Mouse (Mus musculus) liver, embryonic 12.5 days (tissue): ENCODE measurements at regions not wholly inside any gene's neighbourhood (a gene's known extent, or its start where the extent isn't known, plus 50 kb on each side); places are given as distances from the start of the nearest gene placed in this dataset.

Source experiments
- ATAC-seq: fragments of 200-750 bp; cut with Nextera tagmentation; 2 replicates; pipeline ENCODE4 v1.8.0; 2017; ENCODE audit warnings: moderate number of reproducible peaks, mild to moderate bottlenecking, moderate library complexity
- H3K27ac ChIP-seq: fragments of 300-500 bp; sonication (generic); 2 replicates; pipeline ENCODE4 v1.5.1; 2016; ENCODE audit warnings: mild to moderate bottlenecking
- H3K27me3 ChIP-seq: fragments of 300-500 bp; sonication (generic); replicated peaks from 2 replicates; pipeline ENCODE4 v1.6.1; 2016; ENCODE audit warnings: mild to moderate bottlenecking, moderate library complexity
- H3K36me3 ChIP-seq: fragments of 300-500 bp; sonication (generic); 2 replicates; pipeline ENCODE4 v1.6.1; 2016; ENCODE audit warnings: mild to moderate bottlenecking, moderate library complexity
- H3K4me1 ChIP-seq: fragments of 300-500 bp; sonication (generic); 2 replicates; pipeline ENCODE4 v1.6.1; 2016
- H3K4me2 ChIP-seq: fragments of 300-500 bp; sonication (generic); 2 replicates; pipeline ENCODE4 v1.6.1; 2016; ENCODE audit warnings: mild to moderate bottlenecking, moderate library complexity
- H3K4me3 ChIP-seq: fragments of 300-500 bp; sonication (generic); 2 replicates; pipeline ENCODE4 v1.5.1; 2016; ENCODE audit warnings: mild to moderate bottlenecking, moderate library complexity
- H3K9ac ChIP-seq: fragments of 300-500 bp; sonication (generic); 2 replicates; pipeline ENCODE4 v1.6.1; 2016; ENCODE audit warnings: mild to moderate bottlenecking, moderate library complexity
- H3K9me3 ChIP-seq: fragments of 300-500 bp; sonication (generic); replicated peaks from 2 replicates; pipeline ENCODE4 v1.6.1; 2016; ENCODE audit warnings: mild to moderate bottlenecking, moderate library complexity
- whole genome bisulfite sequencing: fragments of 180-500 bp; shearing (Covaris S2); methylation state at CpG from one replicate; pipeline ENCODE4 v1.1.7; 2016; ENCODE audit not compliant: insufficient replicate concordance; 5-methylcytosine and 5-hydroxymethylcytosine counted together

- no peaks in the 10 kb centered on the region for H3K9me3 ChIP-seq
- H3K4me3 ChIP-seq = no peak overlapping the region
- no peak overlapping the region for H3K9ac ChIP-seq
- 63% methylated on average over 6 of the region's 6 CpGs for WGBS
- H3K36me3 ChIP-seq = no peaks in the 10 kb centered on the region
- H3K27ac ChIP-seq = no peak overlapping the region
- no peak overlapping the region for H3K4me2 ChIP-seq
- H3K27me3 ChIP-seq = no peaks in the 10 kb centered on the region
- ATAC-seq = no peak
- H3K4me1 ChIP-seq = no peaks in the 10 kb centered on the region
Measured at GRCm38 (mm10) chr9:47229296-47229695, 230.8 kb downstream of the Gm4791 start.

- H3K36me3 ChIP-seq = no peaks in the 10 kb centered on the region
- H3K9ac ChIP-seq = no peak overlapping the region
- WGBS = 79% methylated on average over 8 of the region's 8 CpGs
- ATAC-seq = no peak
- H3K4me3 ChIP-seq = no peak overlapping the region
- H3K4me1 ChIP-seq = no peaks in the 10 kb centered on the region
- no peaks in the 10 kb centered on the region for H3K9me3 ChIP-seq
- H3K27me3 ChIP-seq = no peaks in the 10 kb centered on the region
- H3K4me2 ChIP-seq = no peak overlapping the region
- no peak overlapping the region for H3K27ac ChIP-seq
Measured at GRCm38 (mm10) chr9:47240950-47241349, 242.4 kb downstream of the Gm4791 start.

- WGBS = 81% methylated on average over 6 of the region's 6 CpGs
- Histone ChIP-seq H3K4me1 (no peaks in the 10 kb centered on the region), H3K9ac (no peak overlapping the region), H3K27me3 (no peaks in the 10 kb centered on the region), H3K36me3 (no peaks in the 10 kb centered on the region), H3K4me2 (no peak overlapping the region), H3K9me3 (no peaks in the 10 kb centered on the region), H3K27ac (no peak overlapping the region), H3K4me3 (no peak overlapping the region)
- no peak for ATAC-seq
Measured at GRCm38 (mm10) chr9:47242051-47242450, 243.5 kb downstream of the Gm4791 start.

GRCm38 (mm10) chr9:47242526-47242925, 244.0 kb downstream of the Gm4791 start:
- H3K36me3 ChIP-seq = no peaks in the 10 kb centered on the region
- no peaks in the 10 kb centered on the region for H3K4me1 ChIP-seq
- H3K4me2 ChIP-seq = no peak overlapping the region
- H3K4me3 ChIP-seq = no peak overlapping the region
- H3K9ac ChIP-seq = no peak overlapping the region
- WGBS = 66% methylated on average over 8 of the region's 8 CpGs
- H3K27me3 ChIP-seq = no peaks in the 10 kb centered on the region
- no peak overlapping the region for H3K27ac ChIP-seq
- ATAC-seq = no peak
- H3K9me3 ChIP-seq = no peaks in the 10 kb centered on the region

- WGBS = 61% methylated on average over 3 of the region's 3 CpGs
- Histone ChIP-seq H3K36me3 (no peaks in the 10 kb centered on the region), H3K4me3 (no peak overlapping the region), H3K4me2 (no peak overlapping the region), H3K27ac (no peak overlapping the region), H3K9me3 (0 out of 2 replicates have a peak, but pooled peaks cover 5% of the 10 kb centered on the region), H3K9ac (no peak overlapping the region), H3K4me1 (no peaks in the 10 kb centered on the region), H3K27me3 (no peaks in the 10 kb centered on the region)
- no peak for ATAC-seq
Measured at GRCm38 (mm10) chr9:47249029-47249428, 250.5 kb downstream of the Gm4791 start.

GRCm38 (mm10) chr9:47251160-47251559, 252.6 kb downstream of the Gm4791 start:
- WGBS = 72% methylated on average over 2 of the region's 2 CpGs

GRCm38 (mm10) chr9:47253836-47254657, 255.5 kb downstream of the Gm4791 start:
- Histone ChIP-seq H3K4me2 (no peak overlapping the region), H3K9me3 (0 out of 2 replicates have a peak, but pooled peaks cover 5% of the 10 kb centered on the region), H3K36me3 (no peaks in the 10 kb centered on the region), H3K9ac (no peak overlapping the region), H3K4me3 (no peak overlapping the region), H3K27me3 (no peaks in the 10 kb centered on the region), H3K27ac (no peak overlapping the region), H3K4me1 (no peaks in the 10 kb centered on the region)
- no peak for ATAC-seq
- 62% methylated on average over 13 of the region's 13 CpGs for WGBS

More at GRCm38 (mm10) chr9:47251160-47251559, 252.6 kb downstream of the Gm4791 start:
- Histone ChIP-seq H3K4me2 (no peak overlapping the region), H3K27me3 (no peaks in the 10 kb centered on the region), H3K4me1 (no peaks in the 10 kb centered on the region), H3K27ac (no peak overlapping the region), H3K9me3 (0 out of 2 replicates have a peak, but pooled peaks cover 5% of the 10 kb centered on the region), H3K36me3 (no peaks in the 10 kb centered on the region), H3K4me3 (no peak overlapping the region), H3K9ac (no peak overlapping the region)
- ATAC-seq = no peak

GRCm38 (mm10) chr9:47265946-47266490, 264.0 kb upstream of the Cadm1 start:
- no peaks in the 10 kb centered on the region for H3K36me3 ChIP-seq
- no peak overlapping the region for H3K4me2 ChIP-seq
- H3K27ac ChIP-seq = no peak overlapping the region
- H3K4me3 ChIP-seq = no peak overlapping the region
- 64% methylated on average over 9 of the region's 9 CpGs for WGBS
- no peaks in the 10 kb centered on the region for H3K27me3 ChIP-seq
- H3K4me1 ChIP-seq = no peaks in the 10 kb centered on the region
- no peak for ATAC-seq
- no peaks in the 10 kb centered on the region for H3K9me3 ChIP-seq
- H3K9ac ChIP-seq = no peak overlapping the region

- 45% methylated on average over 12 of the region's 12 CpGs for WGBS
- H3K4me1 ChIP-seq = no peaks in the 10 kb centered on the region
- H3K4me3 ChIP-seq = no peak overlapping the region
- no peak for ATAC-seq
- no peaks in the 10 kb centered on the region for H3K27me3 ChIP-seq
- H3K9ac ChIP-seq = no peak overlapping the region
- no peak overlapping the region for H3K4me2 ChIP-seq
- no peaks in the 10 kb centered on the region for H3K9me3 ChIP-seq
- H3K27ac ChIP-seq = no peak overlapping the region
- no peaks in the 10 kb centered on the region for H3K36me3 ChIP-seq
Measured at GRCm38 (mm10) chr9:47276303-47277005, 253.5 kb upstream of the Cadm1 start.

GRCm38 (mm10) chr9:47279410-47279809, 250.6 kb upstream of the Cadm1 start:
- no peaks in the 10 kb centered on the region for H3K36me3 ChIP-seq
- no peak overlapping the region for H3K9ac ChIP-seq
- no peak overlapping the region for H3K27ac ChIP-seq
- H3K4me1 ChIP-seq = no peaks in the 10 kb centered on the region
- no peaks in the 10 kb centered on the region for H3K27me3 ChIP-seq
- H3K4me3 ChIP-seq = no peak overlapping the region
- no peak overlapping the region for H3K4me2 ChIP-seq
- no peak for ATAC-seq
- no peaks in the 10 kb centered on the region for H3K9me3 ChIP-seq
- WGBS = 68% methylated on average over 6 of the region's 6 CpGs

- H3K4me1 ChIP-seq = no peaks in the 10 kb centered on the region
- no peak overlapping the region for H3K4me3 ChIP-seq
- H3K36me3 ChIP-seq = no peaks in the 10 kb centered on the region
- H3K4me2 ChIP-seq = no peak overlapping the region
- no peaks in the 10 kb centered on the region for H3K27me3 ChIP-seq
- no peak overlapping the region for H3K27ac ChIP-seq
- H3K9me3 ChIP-seq = no peaks in the 10 kb centered on the region
- H3K9ac ChIP-seq = no peak overlapping the region
- no peak for ATAC-seq
- WGBS = 64% methylated on average over 7 of the region's 7 CpGs
Measured at GRCm38 (mm10) chr9:47280146-47280545, 249.8 kb upstream of the Cadm1 start.

GRCm38 (mm10) chr9:47280598-47280997, 249.4 kb upstream of the Cadm1 start:
- Histone ChIP-seq H3K36me3 (no peaks in the 10 kb centered on the region), H3K9me3 (no peaks in the 10 kb centered on the region), H3K27me3 (no peaks in the 10 kb centered on the region), H3K4me1 (no peaks in the 10 kb centered on the region), H3K4me3 (no peak overlapping the region), H3K4me2 (no peak overlapping the region), H3K9ac (no peak overlapping the region), H3K27ac (no peak overlapping the region)
- ATAC-seq = no peak
- WGBS = 43% methylated on average over 8 of the region's 8 CpGs
